Comparison of ENCODE assay signal across 7 mouse cellular contexts in the genomic region with DNA sequence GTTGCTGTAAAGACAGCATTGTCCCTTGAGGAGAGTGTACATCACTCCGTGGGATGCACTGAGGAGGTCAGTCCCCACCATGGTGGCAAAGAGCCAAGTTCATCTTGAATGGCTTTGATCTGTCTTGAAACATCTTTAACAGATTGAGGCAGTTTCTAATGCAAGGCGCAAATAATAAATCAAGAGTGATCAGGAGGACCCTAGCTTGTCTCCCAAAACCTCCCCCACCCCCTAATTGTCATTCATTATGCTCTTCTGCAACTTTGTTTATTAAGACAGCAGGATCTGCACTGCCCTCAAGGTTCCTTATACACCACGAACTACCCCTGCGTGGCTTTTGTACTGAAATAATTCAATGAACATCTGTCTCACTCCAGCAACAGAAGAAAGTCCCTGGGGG. TPM values are rescaled to one million over a fixed set of nuclear protein-coding genes. Genes with fewer than 3 reads are reported as not detected.
DNase-seq lines count a peak whose midpoint lies in the region; ATAC-seq lines count a peak whose summit lies in the region.

A gene (plus strand): TSS at position 301 of the 400 bp plus-strand sequence.

- no peaks in the 10 kb centered on the region for H3K9me3 ChIP-seq in embryonic facial prominence, embryonic 13.5 days
- no peaks in the 10 kb centered on the region for H3K9me3 ChIP-seq in heart, embryonic 15.5 days (replicated peaks)
- H3K9me3 ChIP-seq in neural tube, embryonic 15.5 days (replicated peaks): no peaks in the 10 kb centered on the region

- no peak for ATAC-seq in embryonic facial prominence, embryonic 13.5 days (ENCODE audit: insufficient number of reproducible peaks, insufficient read depth, low FRiP score, low TSS enrichment, low read depth)
- no peak for ATAC-seq in heart, embryonic 15.5 days (replicated peaks; ENCODE audit: insufficient number of reproducible peaks, insufficient read depth, low FRiP score, low read depth)
- ATAC-seq in neural tube, embryonic 15.5 days (ENCODE audit: low FRiP score): no peak

- H3K4me2 ChIP-seq in embryonic facial prominence, embryonic 13.5 days: peak within 1 kb of the TSS; percentile 89
- peak within 1 kb of the TSS; percentile 92 for H3K4me2 ChIP-seq in heart, embryonic 15.5 days
- H3K4me2 ChIP-seq in neural tube, embryonic 15.5 days: peak within 1 kb of the TSS; percentile 94

- H3K27ac ChIP-seq in embryonic facial prominence, embryonic 13.5 days: 0 out of 2 replicates have a peak within 1 kb of the TSS, but pooled peaks have one; percentile 94
- no peak within 1 kb of the TSS for H3K27ac ChIP-seq in heart, embryonic 15.5 days
- H3K27ac ChIP-seq in neural tube, embryonic 15.5 days (replicated peaks): peak within 1 kb of the TSS; percentile 95

- no peak for DNase-seq in urinary bladder, adult 2 months (ENCODE audit: low spot score)
- DNase-seq in urinary bladder, postnatal 14 days (ENCODE audit: low spot score): no peak
- no peak for DNase-seq in left cerebral cortex, postnatal 36 days (ENCODE audit: low spot score in 2 of 2)
- no peak for DNase-seq in cerebellum, adult 8-10 months

- H3K9ac ChIP-seq in embryonic facial prominence, embryonic 13.5 days: peak within 1 kb of the TSS; percentile 86; the same call in 1 of the 2 replicates
- H3K9ac ChIP-seq in heart, embryonic 15.5 days: 0 out of 2 replicates have a peak within 1 kb of the TSS, but pooled peaks have one; percentile 56
- peak within 1 kb of the TSS; percentile 75; the same call in 1 of the 2 replicates for H3K9ac ChIP-seq in neural tube, embryonic 15.5 days (replicated peaks)

- H3K4me1 ChIP-seq in embryonic facial prominence, embryonic 13.5 days: peaks cover 28% of the 10 kb centered on the region
- peaks cover 17% of the 10 kb centered on the region for H3K4me1 ChIP-seq in heart, embryonic 15.5 days (replicated peaks)
- H3K4me1 ChIP-seq in neural tube, embryonic 15.5 days: peaks cover 37% of the 10 kb centered on the region

- 63% methylated on average over 4 of the region's 4 CpGs for WGBS in embryonic facial prominence, embryonic 13.5 days
- 72% methylated on average over 4 of the region's 4 CpGs for WGBS in heart, embryonic 15.5 days
- 49% methylated on average over 4 of the region's 4 CpGs for WGBS in neural tube, embryonic 15.5 days

- H3K36me3 ChIP-seq in embryonic facial prominence, embryonic 13.5 days: peaks cover 14% of the 10 kb centered on the region
- no peaks in the 10 kb centered on the region for H3K36me3 ChIP-seq in heart, embryonic 15.5 days
- peaks cover 10% of the 10 kb centered on the region; the same call in 1 of the 2 replicates for H3K36me3 ChIP-seq in neural tube, embryonic 15.5 days

- no peaks in the 10 kb centered on the region for H3K27me3 ChIP-seq in embryonic facial prominence, embryonic 13.5 days
- no peaks in the 10 kb centered on the region for H3K27me3 ChIP-seq in heart, embryonic 15.5 days
- H3K27me3 ChIP-seq in neural tube, embryonic 15.5 days (replicated peaks): no peaks in the 10 kb centered on the region

- intact Hi-C loops in left cerebral cortex, postnatal 36 days (cut with DNase I): loop anchor here (10.0 kb wide), 1 partner anchor 179 kb away; no protein-coding TSS in a partner anchor

- H3K4me3 ChIP-seq in embryonic facial prominence, embryonic 13.5 days: peak within 1 kb of the TSS; percentile 69
- H3K4me3 ChIP-seq in heart, embryonic 15.5 days: peak within 1 kb of the TSS; percentile 63
- peak within 1 kb of the TSS; percentile 73 for H3K4me3 ChIP-seq in neural tube, embryonic 15.5 days (replicated peaks)

RNA-seq across cellular contexts. Expression of the gene that starts here (rescaled TPM):
- polyA plus RNA-seq in urinary bladder, adult 2 months (2012; rRNA removed): 98.0 and 118 TPM in 2 replicates
- polyA plus RNA-seq in embryonic facial prominence, embryonic 13.5 days (2015; fragmentation: Nextera tagmentation; extraction: Ambion mirVana): 122 and 126 TPM in 2 replicates
- 55.1 and 60.2 TPM in 2 replicates for polyA plus RNA-seq in heart, embryonic 15.5 days (2015; fragmentation: Nextera tagmentation; extraction: Ambion mirVana)
- 10 to 100 TPM; 65.7 to 67.0 TPM for total RNA-seq in left cerebral cortex, postnatal 36 days (2021)
- 133 and 155 TPM in 2 replicates for polyA plus RNA-seq in neural tube, embryonic 15.5 days (2015; fragmentation: Nextera tagmentation; extraction: Ambion mirVana)
